Mouse (Mus musculus): ENCODE data around the gene Fev. TPM values are rescaled to one million over a fixed set of nuclear protein-coding genes. Genes with fewer than 3 reads are reported as not detected.

Gene Fev
- polyA plus RNA-seq, 1 experiment = not detected

DNA sequence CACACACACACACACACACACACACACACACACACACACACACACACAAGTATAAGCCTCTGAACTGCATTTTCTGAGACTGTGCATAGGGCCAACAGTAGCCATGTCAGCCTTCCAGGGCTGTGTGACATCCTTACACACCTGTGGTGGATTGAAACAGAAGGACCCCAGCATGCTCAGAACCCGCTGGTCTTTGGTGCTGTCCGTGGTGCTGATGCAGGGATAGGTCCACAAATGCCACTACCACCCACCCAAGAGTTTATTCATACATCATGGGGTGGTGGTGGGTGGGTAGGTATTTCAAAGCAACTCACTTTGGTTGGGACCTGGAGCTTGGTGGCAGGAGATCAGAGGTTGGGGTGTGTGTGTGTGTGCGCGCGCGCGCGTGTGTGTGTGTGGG lies 6.3 kb upstream of the Fev start:
- Histone ChIP-seq H3K4me3 (ENCODE audit: insufficient read depth, low read depth, low read length) (no peak overlapping the region), H3K4me1 (ENCODE audit: control insufficient read depth, insufficient read depth, insufficient read length, low read length) (no peaks in the 10 kb centered on the region), H3K27ac (replicated peaks; ENCODE audit: low read depth, low read length) (no peak overlapping the region)

DNA sequence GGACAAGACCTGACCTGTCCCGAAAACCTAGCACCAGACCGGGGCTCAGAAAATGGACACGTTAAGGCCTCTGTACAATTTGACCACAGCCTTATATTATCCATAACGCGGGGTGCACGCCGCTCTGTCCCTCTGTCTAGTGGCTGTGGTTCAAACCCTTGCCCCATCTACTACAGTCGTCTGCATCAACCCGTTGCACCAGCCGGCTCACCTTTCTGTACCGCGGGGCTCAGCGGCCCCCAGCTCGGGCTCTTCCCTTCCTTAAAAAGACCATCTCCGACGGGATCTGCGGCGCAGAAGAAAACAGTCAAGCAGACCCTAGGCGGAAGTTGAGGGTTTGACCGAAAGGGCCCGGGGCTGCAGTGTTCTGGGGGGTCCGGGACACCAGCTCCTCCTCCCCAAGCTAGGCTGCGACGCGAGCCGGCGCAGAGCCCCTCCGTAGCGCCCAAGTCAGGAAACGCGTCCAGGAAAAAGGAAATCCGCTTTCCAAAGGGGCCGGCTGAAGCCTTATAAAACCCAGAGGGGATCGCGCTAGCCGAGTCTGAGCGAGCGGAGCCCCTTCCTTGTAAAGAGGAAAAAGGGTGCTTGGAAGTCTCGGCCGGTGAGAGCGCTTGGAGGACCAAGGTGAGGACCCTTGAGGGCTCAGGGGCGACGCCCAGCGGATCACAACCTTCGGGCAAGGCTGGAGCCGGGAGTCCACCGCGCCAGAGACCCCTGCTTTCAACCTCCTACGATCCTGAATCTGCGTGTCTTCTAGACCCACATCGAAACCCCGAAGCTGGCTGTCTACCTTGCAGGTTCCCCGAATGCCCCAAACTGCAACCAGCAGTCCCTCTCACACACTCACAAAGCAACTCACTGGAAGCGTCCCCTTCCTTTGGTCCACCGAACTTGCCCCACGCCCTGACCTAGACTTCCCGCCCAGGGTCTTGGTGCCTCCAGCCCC lies 750 bp downstream of the Fev start:
- Histone ChIP-seq H3K4me3 (ENCODE audit: insufficient read depth, low read depth, low read length) (peak overlapping the region; percentile 26; the same call in 1 of the 2 replicates), H3K27ac (replicated peaks; ENCODE audit: low read depth, low read length) (no peak overlapping the region), H3K4me1 (ENCODE audit: control insufficient read depth, insufficient read depth, insufficient read length, low read length) (no peaks in the 10 kb centered on the region)

DNA sequence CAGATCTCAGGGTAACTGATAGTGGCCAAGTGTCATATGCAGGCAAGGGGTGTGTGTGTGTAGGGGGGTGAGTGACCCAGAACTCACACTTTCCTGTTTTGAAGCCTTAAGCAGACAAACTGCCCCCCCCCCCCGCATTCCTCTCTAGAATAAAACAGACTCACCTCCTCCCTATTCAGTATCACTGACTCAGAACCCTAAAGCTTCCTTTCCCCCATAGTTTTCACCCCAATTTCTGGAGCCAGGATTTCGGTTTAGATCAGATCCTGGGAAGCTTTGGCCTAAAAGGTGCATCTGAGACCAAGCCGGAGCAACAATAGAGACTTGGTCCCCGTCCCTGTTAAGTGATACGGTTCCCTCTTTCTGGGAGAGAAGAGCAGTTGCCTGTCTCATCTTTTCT lies 1.8 kb downstream of the Fev start:
- Histone ChIP-seq H3K4me3 (ENCODE audit: insufficient read depth, low read depth, low read length) (no peak overlapping the region), H3K4me1 (ENCODE audit: control insufficient read depth, insufficient read depth, insufficient read length, low read length) (no peaks in the 10 kb centered on the region), H3K27ac (replicated peaks; ENCODE audit: low read depth, low read length) (no peak overlapping the region)

DNA sequence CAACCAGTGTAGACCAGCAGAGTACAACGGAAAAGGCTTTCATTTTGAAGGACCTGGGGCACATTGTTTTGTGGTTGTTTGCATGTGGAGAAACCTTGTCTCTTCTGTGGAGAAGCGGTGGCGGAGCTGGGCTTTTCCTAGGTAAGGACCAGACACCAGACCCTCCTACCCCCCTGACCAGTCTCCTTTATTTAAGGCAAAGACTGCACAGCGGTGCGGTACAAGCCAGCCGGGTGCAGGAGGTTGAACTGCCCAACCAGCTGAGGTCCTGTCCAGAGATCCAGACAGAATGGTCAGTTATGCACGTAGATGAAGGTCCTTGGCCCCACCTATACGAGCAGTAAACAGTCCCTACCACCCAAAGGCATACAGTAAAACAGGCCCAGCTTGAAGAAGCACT lies 2.4 kb downstream of the Fev start:
- Histone ChIP-seq H3K4me1 (ENCODE audit: control insufficient read depth, insufficient read depth, insufficient read length, low read length) (no peaks in the 10 kb centered on the region), H3K27ac (replicated peaks; ENCODE audit: low read depth, low read length) (no peak overlapping the region), H3K4me3 (ENCODE audit: insufficient read depth, low read depth, low read length) (peak overlapping the region; percentile 5; the same call in 1 of the 2 replicates)

DNA sequence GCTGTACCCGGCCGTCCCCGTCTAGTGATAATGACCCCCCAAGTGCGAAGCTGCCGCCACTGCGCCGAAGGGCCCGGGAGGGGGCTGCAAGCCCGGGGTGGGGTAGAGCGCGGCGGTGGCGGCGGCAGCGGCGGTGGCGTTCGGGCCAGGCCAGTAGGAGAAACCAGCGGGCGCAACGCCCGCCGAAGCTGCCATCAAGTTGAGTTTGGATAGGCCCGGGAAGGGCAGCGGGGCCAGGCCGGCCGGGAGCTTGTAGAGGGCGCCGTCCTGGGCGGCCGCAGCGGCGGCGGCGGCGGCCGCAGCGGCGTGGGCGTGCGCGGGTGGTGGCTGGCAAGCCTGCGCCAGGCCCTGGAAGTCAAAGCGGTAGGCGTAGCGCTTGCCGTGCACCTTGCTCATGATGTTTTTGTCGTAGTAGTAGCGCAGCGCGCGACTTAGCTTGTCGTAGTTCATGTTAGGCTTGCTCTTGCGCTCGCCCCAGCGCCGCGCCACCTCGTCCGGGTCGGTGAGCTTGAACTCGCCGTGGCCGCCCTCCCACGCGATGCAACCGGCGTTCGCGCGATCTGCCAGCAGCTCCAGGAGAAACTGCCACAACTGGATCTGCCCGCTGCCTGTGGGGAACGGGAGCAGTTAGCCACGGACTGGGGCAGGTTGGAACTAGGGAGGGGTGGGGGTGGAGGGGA lies 3.0 kb downstream of the Fev start:
- peak overlapping the region; percentile 35 for H3K4me3 ChIP-seq (ENCODE audit: insufficient read depth, low read depth, low read length)
- no peak overlapping the region for H3K27ac ChIP-seq (replicated peaks; ENCODE audit: low read depth, low read length)
- H3K4me1 ChIP-seq (ENCODE audit: control insufficient read depth, insufficient read depth, insufficient read length, low read length) = no peaks in the 10 kb centered on the region

DNA sequence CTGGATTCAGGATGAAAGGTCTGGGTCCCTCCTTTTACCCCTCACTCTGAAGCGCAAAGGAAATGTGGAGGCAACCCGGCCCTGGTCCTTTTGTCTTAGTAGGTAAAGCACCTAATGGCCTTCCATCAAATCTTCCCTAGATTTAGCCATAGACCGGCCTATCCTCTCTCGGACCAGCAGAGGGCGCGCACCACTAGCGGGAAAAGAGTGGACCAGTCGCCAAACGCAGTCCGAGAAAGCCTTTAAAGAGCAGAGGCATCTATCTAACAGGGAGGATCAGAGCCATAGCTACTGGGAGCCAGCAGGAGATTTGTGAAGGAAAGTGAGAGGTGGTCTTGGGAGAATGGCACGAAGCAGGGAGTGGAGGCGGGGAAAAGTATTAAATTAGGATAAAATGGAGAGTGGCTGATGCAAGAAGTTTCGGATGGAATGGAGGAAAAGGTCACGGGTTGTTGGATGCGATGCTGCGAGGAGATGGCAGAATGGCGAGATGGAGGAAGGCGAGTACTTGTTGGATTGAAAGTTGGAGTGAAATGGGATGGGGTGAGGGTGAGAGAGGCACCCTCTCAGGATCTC lies 4.3 kb downstream of the Fev start:
- no peaks in the 10 kb centered on the region for H3K4me1 ChIP-seq (ENCODE audit: control insufficient read depth, insufficient read depth, insufficient read length, low read length)
- no peak overlapping the region for H3K4me3 ChIP-seq (ENCODE audit: insufficient read depth, low read depth, low read length)
- H3K27ac ChIP-seq (replicated peaks; ENCODE audit: low read depth, low read length) = no peak overlapping the region

DNA sequence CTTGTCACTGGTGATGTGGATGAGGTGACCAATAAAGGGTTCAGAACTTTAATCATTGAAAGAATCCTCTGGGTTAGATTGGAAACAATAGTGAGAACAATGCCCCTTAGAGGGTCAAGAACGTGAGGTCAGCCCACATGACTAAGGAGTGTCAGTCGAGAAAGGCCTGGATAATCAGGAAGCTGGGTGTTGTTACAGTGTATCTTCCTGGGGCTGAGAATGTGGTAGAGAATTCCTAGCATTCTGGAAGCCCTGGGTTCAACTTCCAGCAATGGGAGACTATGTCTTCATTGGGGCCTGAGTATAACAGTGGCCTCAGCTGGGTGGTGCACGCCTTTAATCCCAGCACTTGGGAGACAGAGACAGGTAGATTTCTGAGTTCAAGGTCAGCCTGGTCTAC lies 8.0 kb downstream of the Fev start:
- Histone ChIP-seq H3K4me1 (ENCODE audit: control insufficient read depth, insufficient read depth, insufficient read length, low read length) (no peaks in the 10 kb centered on the region), H3K4me3 (ENCODE audit: insufficient read depth, low read depth, low read length) (no peak overlapping the region), H3K27ac (replicated peaks; ENCODE audit: low read depth, low read length) (no peak overlapping the region)

DNA sequence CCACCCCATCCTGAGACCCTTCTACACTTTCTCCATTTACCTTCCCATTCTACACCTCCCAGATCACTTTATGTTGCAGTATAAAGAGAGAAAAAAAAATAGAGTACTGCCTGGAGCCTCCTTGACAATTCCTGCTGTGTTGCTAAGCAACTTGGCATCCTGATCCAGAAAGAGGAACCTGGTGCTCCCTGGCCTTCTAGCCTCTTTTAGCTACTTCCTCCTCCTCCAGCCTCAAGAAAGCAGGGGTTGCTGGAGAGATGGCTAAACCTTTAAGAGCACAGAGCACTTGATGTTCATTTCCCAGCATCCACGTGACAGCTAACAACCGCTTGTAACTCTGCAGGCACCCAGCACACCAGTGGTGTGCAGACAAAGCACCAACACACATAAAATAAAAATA lies 13.0 kb downstream of the Fev start:
- Histone ChIP-seq H3K4me3 (ENCODE audit: insufficient read depth, low read depth, low read length) (no peak overlapping the region), H3K27ac (replicated peaks; ENCODE audit: low read depth, low read length) (no peak overlapping the region)

DNA sequence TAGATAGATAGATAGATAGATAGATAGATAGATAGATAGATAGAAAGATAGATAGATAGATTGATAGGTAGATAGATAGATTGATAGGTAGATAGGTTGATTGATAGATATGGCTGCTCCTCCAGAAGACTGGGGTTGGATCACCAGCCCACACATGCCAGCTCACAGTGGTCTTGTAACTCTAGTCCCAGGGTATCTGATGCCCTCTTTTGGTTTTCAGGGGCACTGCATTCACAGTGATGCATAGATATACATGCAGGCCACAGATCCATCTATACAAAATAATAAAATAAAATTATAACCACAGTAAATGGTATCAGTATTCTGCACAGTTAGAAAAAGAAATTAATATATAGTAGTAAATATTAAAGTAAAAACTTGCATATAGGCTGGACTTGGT lies 23.4 kb downstream of the Fev start:
- H3K4me1 ChIP-seq (ENCODE audit: control insufficient read depth, insufficient read depth, insufficient read length, low read length) = no peaks in the 10 kb centered on the region
- no peak overlapping the region for H3K27ac ChIP-seq (replicated peaks; ENCODE audit: low read depth, low read length)
- no peak overlapping the region for H3K4me3 ChIP-seq (ENCODE audit: insufficient read depth, low read depth, low read length)

More for the DNA sequence above, 13.0 kb downstream of the Fev start:
- no peaks in the 10 kb centered on the region for H3K4me1 ChIP-seq (ENCODE audit: control insufficient read depth, insufficient read depth, insufficient read length, low read length)

DNA sequence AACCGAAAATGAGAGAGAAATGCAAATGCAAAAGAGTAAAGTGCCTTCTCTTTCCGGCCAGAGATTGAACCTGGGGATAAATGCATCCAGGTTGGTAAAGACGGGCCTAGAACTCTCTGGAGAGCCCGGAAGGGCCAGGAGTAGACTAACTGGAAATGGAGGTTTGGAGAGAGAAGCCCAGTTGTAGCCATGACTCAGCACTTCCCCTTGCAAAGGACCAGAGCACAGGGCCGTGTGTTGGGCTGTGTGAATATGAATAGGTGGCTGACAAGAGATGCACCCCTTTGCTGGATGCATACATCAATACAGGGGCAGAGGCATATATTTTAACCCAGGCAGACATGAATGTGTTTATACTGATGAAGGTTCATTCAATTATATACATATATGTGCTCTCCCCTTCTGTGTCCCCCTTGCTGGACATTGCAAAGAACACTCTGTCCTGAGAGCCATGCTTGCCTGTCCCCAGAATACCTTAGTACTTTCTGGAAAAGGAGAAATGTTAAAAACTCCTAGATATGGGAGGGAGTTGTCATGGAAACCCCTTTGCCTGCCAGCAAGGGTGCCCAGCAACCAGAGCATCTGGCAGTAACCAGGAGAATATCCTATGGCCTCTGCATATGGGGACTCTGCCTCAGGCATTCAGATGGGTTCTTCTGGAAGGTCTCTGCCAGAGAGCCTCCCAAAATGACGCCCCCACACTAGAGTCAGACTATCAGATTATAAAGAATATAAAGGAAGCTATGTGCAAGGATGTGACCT lies 25.8 kb downstream of the Fev start:
- Histone ChIP-seq H3K4me1 (ENCODE audit: control insufficient read depth, insufficient read depth, insufficient read length, low read length) (no peaks in the 10 kb centered on the region), H3K27ac (replicated peaks; ENCODE audit: low read depth, low read length) (no peak overlapping the region), H3K4me3 (ENCODE audit: insufficient read depth, low read depth, low read length) (no peak overlapping the region)

DNA sequence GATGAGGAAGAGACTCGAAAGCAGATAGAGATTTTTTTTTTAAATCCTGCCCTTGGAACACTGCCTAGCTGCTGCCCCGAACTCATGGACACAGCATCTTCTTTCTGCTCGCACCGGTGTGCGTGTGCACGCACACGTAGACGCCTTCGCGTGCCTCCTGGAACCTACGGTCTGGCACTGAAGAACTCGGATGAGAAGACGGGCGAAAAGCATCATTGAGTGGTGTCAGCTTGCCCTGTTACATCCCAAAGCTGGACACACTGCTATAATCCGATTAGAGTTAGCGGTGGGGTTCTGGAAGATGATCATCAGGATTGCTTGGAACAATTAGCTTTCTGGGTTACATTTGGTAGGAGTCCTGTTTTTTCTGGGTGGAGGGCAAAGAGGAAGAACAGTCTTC lies 26.4 kb downstream of the Fev start:
- no peak overlapping the region for H3K27ac ChIP-seq (replicated peaks; ENCODE audit: low read depth, low read length)
- no peaks in the 10 kb centered on the region for H3K4me1 ChIP-seq (ENCODE audit: control insufficient read depth, insufficient read depth, insufficient read length, low read length)
- H3K4me3 ChIP-seq (ENCODE audit: insufficient read depth, low read depth, low read length) = no peak overlapping the region

DNA sequence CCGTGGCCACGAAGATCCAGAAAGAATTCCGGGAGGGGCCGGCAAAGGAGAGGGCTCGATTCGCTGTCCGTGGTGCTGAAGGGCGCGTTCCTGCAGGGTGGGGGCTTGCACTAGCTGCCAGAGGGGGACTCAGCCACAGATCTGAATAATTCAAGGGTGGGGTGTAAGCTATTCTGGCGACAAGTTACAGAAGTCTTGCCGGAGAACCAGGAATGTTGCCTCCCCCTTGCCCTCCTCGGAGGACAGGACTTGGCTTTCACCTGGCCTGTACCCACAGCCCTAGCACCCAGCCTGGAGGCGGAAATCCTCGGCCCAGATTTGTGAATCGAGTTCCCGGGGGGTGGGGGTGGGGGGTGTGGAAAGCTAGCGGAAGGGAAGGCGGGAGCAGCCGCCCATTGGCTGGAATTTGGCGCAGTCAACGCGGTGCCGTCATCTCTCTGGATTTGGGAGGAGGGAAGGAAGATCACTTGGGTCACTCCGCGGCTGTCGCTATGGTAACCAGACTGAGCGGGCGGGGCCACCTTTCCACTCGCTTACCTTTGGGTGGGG lies 27.0 kb downstream of the Fev start:
- H3K4me1 ChIP-seq (ENCODE audit: control insufficient read depth, insufficient read depth, insufficient read length, low read length) = no peaks in the 10 kb centered on the region
- no peak overlapping the region for H3K4me3 ChIP-seq (ENCODE audit: insufficient read depth, low read depth, low read length)
- no peak overlapping the region for H3K27ac ChIP-seq (replicated peaks; ENCODE audit: low read depth, low read length)

DNA sequence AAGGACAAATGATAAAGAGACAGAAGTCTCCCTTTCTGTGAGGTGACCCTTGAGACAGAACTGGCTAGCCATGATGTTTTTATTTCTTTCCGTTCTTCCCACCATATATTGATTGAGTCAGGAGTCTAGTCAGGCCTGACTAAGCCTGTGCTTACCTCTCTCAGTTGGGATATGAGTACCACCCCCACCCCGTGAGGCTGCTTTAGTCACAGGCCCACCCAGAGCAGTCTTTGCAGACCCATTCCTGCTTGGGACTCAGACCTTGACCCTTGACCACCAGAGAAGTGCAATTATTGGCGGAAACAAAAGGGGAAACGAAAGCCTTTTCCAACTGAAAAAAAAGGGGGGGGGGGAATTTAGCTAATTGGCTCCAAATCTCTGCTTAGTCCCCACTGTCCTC lies 27.5 kb downstream of the Fev start:
- H3K4me3 ChIP-seq (ENCODE audit: insufficient read depth, low read depth, low read length) = no peak overlapping the region
- no peaks in the 10 kb centered on the region for H3K4me1 ChIP-seq (ENCODE audit: control insufficient read depth, insufficient read depth, insufficient read length, low read length)
- H3K27ac ChIP-seq (replicated peaks; ENCODE audit: low read depth, low read length) = no peak overlapping the region

DNA sequence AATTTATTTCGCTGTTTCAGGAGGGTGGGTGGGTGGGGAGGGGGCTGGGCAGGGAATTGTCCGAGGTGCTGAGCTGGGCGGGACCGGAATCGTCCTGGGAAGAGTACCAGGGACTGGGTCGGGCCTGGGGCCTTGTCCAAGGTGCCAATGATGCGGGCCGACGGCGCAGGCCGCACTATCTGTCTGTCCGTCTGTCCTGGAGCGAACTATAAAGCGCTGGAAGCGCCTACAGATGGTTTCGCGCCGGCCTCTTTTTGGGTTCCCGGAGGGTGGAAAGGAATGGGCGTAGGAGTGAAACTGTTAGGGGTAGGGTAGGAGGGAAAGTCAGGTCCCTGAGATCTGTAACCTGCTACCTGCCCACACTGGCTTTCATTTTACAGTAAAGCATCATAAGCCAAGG lies 28.0 kb downstream of the Fev start:
- H3K4me3 ChIP-seq (ENCODE audit: insufficient read depth, low read depth, low read length) = no peak overlapping the region
- H3K4me1 ChIP-seq (ENCODE audit: control insufficient read depth, insufficient read depth, insufficient read length, low read length) = no peaks in the 10 kb centered on the region
- H3K27ac ChIP-seq (replicated peaks; ENCODE audit: low read depth, low read length) = no peak overlapping the region

DNA sequence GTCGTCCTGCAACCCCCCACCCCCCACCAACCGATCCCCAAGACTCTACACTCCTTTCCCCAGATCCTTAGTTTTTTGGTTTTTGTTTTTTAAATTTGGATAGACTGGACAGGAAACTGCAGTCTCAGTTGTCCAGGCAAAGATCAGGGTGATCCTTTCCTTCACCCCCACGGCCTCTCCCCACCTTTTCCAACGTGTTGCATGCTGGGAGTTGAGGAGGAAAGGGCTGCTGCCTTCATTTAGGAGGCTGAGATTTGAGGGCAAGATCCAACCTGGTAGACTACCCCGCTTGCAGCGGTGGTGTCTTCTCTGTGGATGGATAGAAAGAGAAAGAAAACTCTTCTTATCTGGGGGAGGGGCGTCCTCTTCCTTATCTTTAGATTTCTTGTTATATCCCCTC lies 28.4 kb downstream of the Fev start:
- Histone ChIP-seq H3K27ac (replicated peaks; ENCODE audit: low read depth, low read length) (no peak overlapping the region), H3K4me3 (ENCODE audit: insufficient read depth, low read depth, low read length) (no peak overlapping the region), H3K4me1 (ENCODE audit: control insufficient read depth, insufficient read depth, insufficient read length, low read length) (no peaks in the 10 kb centered on the region)
